ENCODE assay signal across 9 mouse cellular contexts in genomic region chr2:118529466-118530181, GRCm38 (mm10). TPM values are rescaled to one million over a fixed set of nuclear protein-coding genes. Genes with fewer than 3 reads are reported as not detected.
DNase-seq lines count a peak whose midpoint lies in the region; ATAC-seq and TF ChIP-seq lines count a peak whose summit lies in the region.
"Had no signal": no experiment of that assay in that cellular context is flagged by ENCODE, and none has a peak within 500 bp of the region (broad histone marks: within the 10 kb centered on the region; RNA-seq: fewer than 3 reads in every experiment).

No protein-coding gene starts in this region.

- ATAC-seq in midbrain, embryonic 13.5 days = no peak; the same call in 1 of the 2 replicates
- peak; percentile 62 for ATAC-seq in stomach, postnatal 0 days (ENCODE audit: low FRiP score, low TSS enrichment)

- H3K4me2 ChIP-seq in midbrain, embryonic 13.5 days (replicated peaks) = no peak overlapping the region
- H3K4me2 ChIP-seq in stomach, postnatal 0 days (replicated peaks; ENCODE audit: low read depth) = no peak overlapping the region

- no peaks in the 10 kb centered on the region for H3K27me3 ChIP-seq in midbrain, embryonic 10.5 days (ENCODE audit: low read depth, poor library complexity, severe bottlenecking)
- H3K27me3 ChIP-seq in midbrain, embryonic 13.5 days = no peaks in the 10 kb centered on the region
- no peaks in the 10 kb centered on the region for H3K27me3 ChIP-seq in kidney, adult 2 months (replicated peaks; ENCODE audit: control insufficient read depth, insufficient read depth, low read length)
- H3K27me3 ChIP-seq in stomach, postnatal 0 days (ENCODE audit: control insufficient read depth, insufficient read depth, low read length) = no peaks in the 10 kb centered on the region

- no peaks in the 10 kb centered on the region for H3K9me3 ChIP-seq in midbrain, embryonic 10.5 days (replicated peaks)
- H3K9me3 ChIP-seq in midbrain, embryonic 13.5 days = no peaks in the 10 kb centered on the region
- no peaks in the 10 kb centered on the region for H3K9me3 ChIP-seq in stomach, postnatal 0 days (ENCODE audit: control insufficient read depth, low read length)

- TF ChIP-seq EP300 in stomach, postnatal 0 days (optimal IDR thresholded peaks at IDR 0.05) = no peak

- peaks cover 70% of the 10 kb centered on the region for H3K4me1 ChIP-seq in midbrain, embryonic 10.5 days
- peaks cover 48% of the 10 kb centered on the region for H3K4me1 ChIP-seq in midbrain, embryonic 13.5 days (replicated peaks)
- H3K4me1 ChIP-seq in kidney, adult 2 months (ENCODE audit: control insufficient read depth, insufficient read depth, low read length) = peaks cover 32% of the 10 kb centered on the region
- peaks cover 25% of the 10 kb centered on the region for H3K4me1 ChIP-seq in lung, adult 2 months (ENCODE audit: control insufficient read depth, insufficient read depth, low read length)
- H3K4me1 ChIP-seq in stomach, postnatal 0 days (replicated peaks; ENCODE audit: control insufficient read depth, insufficient read depth) = peaks cover 15% of the 10 kb centered on the region

- no peak overlapping the region for H3K9ac ChIP-seq in midbrain, embryonic 13.5 days (replicated peaks)
- peak overlapping the region; percentile 5 for H3K9ac ChIP-seq in stomach, postnatal 0 days (ENCODE audit: low read length)

- peak; percentile 78 for DNase-seq in midbrain, embryonic 10.5 days (ENCODE audit: low spot score)
- DNase-seq in heart, adult 9 months (ENCODE audit: low spot score in 2 of 2) = peak; percentile 77 to 88
- peak; percentile 93 for DNase-seq in kidney, adult 2 months
- peak; percentile 61 for DNase-seq in lung, adult 2 months
- peak; percentile 49 for DNase-seq in stomach, postnatal 0 days (ENCODE audit: low spot score)
- DNase-seq in left cerebral cortex, postnatal 25 days (ENCODE audit: low spot score in 2 of 2) = no peak
- no peak for DNase-seq in spleen, postnatal 10 days (ENCODE audit: low spot score in 2 of 2)

- 0 out of 2 replicates have a peak, but pooled peaks have one; percentile 15 for TF ChIP-seq CTCF in kidney, adult 2 months (conservative IDR thresholded peaks at IDR 0.05; ENCODE audit: insufficient read depth, insufficient read length, low read depth, low read length)
- TF ChIP-seq CTCF in lung, adult 2 months (IDR thresholded peaks at IDR 0.05; ENCODE audit: insufficient read depth, low read length) = no peak
- no peak for TF ChIP-seq CTCF in stomach, postnatal 0 days (IDR thresholded peaks at IDR 0.05; ENCODE audit: low read depth)

- WGBS in midbrain, embryonic 10.5 days = 4% methylated on average over 7 of the region's 7 CpGs
- WGBS in midbrain, embryonic 13.5 days = 15% methylated on average over 7 of the region's 7 CpGs
- WGBS in kidney, adult 2 months = 24% methylated on average over 7 of the region's 7 CpGs
- WGBS in lung, adult 2 months = 44% methylated on average over 7 of the region's 7 CpGs
- WGBS in stomach, postnatal 0 days = 32% methylated on average over 7 of the region's 7 CpGs

- TF ChIP-seq POLR2A in kidney, adult 2 months (IDR thresholded peaks at IDR 0.05; ENCODE audit: low read depth, low read length) = no peak
- TF ChIP-seq POLR2A in lung, adult 2 months (IDR thresholded peaks at IDR 0.05; ENCODE audit: borderline replicate concordance, extremely low read depth, low read depth, low read length) = no peak

- peak overlapping the region; percentile 37 for H3K4me3 ChIP-seq in midbrain, embryonic 10.5 days
- no peak overlapping the region for H3K4me3 ChIP-seq in midbrain, embryonic 13.5 days (replicated peaks)
- no peak overlapping the region for H3K4me3 ChIP-seq in kidney, adult 2 months (ENCODE audit: insufficient read depth, low read depth, low read length)
- H3K4me3 ChIP-seq in lung, adult 2 months (replicated peaks; ENCODE audit: extremely low read depth, low read depth, low read length) = no peak overlapping the region
- no peak overlapping the region for H3K4me3 ChIP-seq in stomach, postnatal 0 days (ENCODE audit: low read depth, low read length)
- H3K4me3 ChIP-seq: erythroblast, embryonic 14.5 days had no signal

- peaks cover 10% of the 10 kb centered on the region for H3K36me3 ChIP-seq in midbrain, embryonic 10.5 days
- 0 out of 2 replicates have a peak, but pooled peaks cover 2% of the 10 kb centered on the region for H3K36me3 ChIP-seq in midbrain, embryonic 13.5 days
- H3K36me3 ChIP-seq in kidney, adult 2 months (ENCODE audit: control insufficient read depth, insufficient read depth, low read length) = no peaks in the 10 kb centered on the region
- H3K36me3 ChIP-seq in stomach, postnatal 0 days (ENCODE audit: control insufficient read depth, insufficient read depth, low read length) = no peaks in the 10 kb centered on the region; the same call in 1 of the 2 replicates

- intact Hi-C loops in left cerebral cortex, postnatal 25 days (cut with DNase I) = no loop called here

- peak overlapping the region; percentile 93 for H3K27ac ChIP-seq in midbrain, embryonic 10.5 days (replicated peaks)
- H3K27ac ChIP-seq in midbrain, embryonic 13.5 days = no peak overlapping the region
- peak overlapping the region; percentile 43 for H3K27ac ChIP-seq in kidney, adult 2 months (ENCODE audit: insufficient read depth, low read depth, low read length)
- H3K27ac ChIP-seq in stomach, postnatal 0 days (replicated peaks) = peak overlapping the region; percentile 67; the same call in 1 of the 2 replicates

RNA-seq across cellular contexts. Expression of gene Bmf, which starts 19.9 kb away (rescaled TPM):
- 2.9 and 3.0 TPM in 2 replicates for polyA plus RNA-seq in midbrain, embryonic 10.5 days (2016; fragmentation: Nextera tagmentation; extraction: Ambion mirVana)
- 4.0 and 4.7 TPM in 2 replicates for polyA plus RNA-seq in midbrain, embryonic 13.5 days (2015; fragmentation: Nextera tagmentation; extraction: Ambion mirVana)
- polyA plus RNA-seq in kidney, adult 2 months (2012; rRNA removed) = 9.1 and 10.5 TPM in 2 replicates
- polyA plus RNA-seq in lung, adult 2 months (2012; rRNA removed) = 31.5 and 35.9 TPM in 2 replicates
- 2.3 and 2.8 TPM in 2 replicates for polyA plus RNA-seq in stomach, postnatal 0 days (2015; fragmentation: Nextera tagmentation; extraction: Ambion mirVana)
- total RNA-seq in left cerebral cortex, postnatal 25 days (2021) = 1 to 10 TPM; 2.3 to 4.1 TPM

RNA-seq across cellular contexts. Expression of gene Srp14, which starts 50.1 kb away (rescaled TPM):
- 261 and 272 TPM in 2 replicates for polyA plus RNA-seq in midbrain, embryonic 10.5 days (2016; fragmentation: Nextera tagmentation; extraction: Ambion mirVana)
- 353 and 358 TPM in 2 replicates for polyA plus RNA-seq in midbrain, embryonic 13.5 days (2015; fragmentation: Nextera tagmentation; extraction: Ambion mirVana)
- 50.9 and 77.2 TPM in 2 replicates for polyA plus RNA-seq in kidney, adult 2 months (2012; rRNA removed)
- polyA plus RNA-seq in lung, adult 2 months (2012; rRNA removed) = 53.4 and 70.5 TPM in 2 replicates
- 175 and 180 TPM in 2 replicates for polyA plus RNA-seq in stomach, postnatal 0 days (2015; fragmentation: Nextera tagmentation; extraction: Ambion mirVana)
- 100 to 1,000 TPM; 153 to 154 TPM for total RNA-seq in left cerebral cortex, postnatal 25 days (2021)

Comparison
In these comparisons a context has a peak if more than half of its experiments do, and no peak if none do; other contexts are left out.
1. DNase-seq: peak in midbrain, embryonic 10.5 days (single experiment), heart, adult 9 months (2 of 2), kidney, adult 2 months (single experiment), lung, adult 2 months (single experiment) and stomach, postnatal 0 days (single experiment); none in left cerebral cortex, postnatal 25 days (0 of 2) and spleen, postnatal 10 days (0 of 2).